Mouse (Mus musculus) intestine, postnatal 0 days (tissue): Measurements from ENCODE around the gene Neu1. TPM values are rescaled to one million over a fixed set of nuclear protein-coding genes. Genes with fewer than 3 reads are reported as not detected.
"Not testable (repeated sequence)": the region's sequence is repeated elsewhere in the genome, so short reads cannot be mapped to it uniquely, and the experiment has no call there.

Experiments
- ATAC-seq: fragments of 200-750 bp; cut with Nextera tagmentation; 2 replicates; pipeline ENCODE4 v1.8.0; 2017; ENCODE audit warnings: mild to moderate bottlenecking, moderate TSS enrichment, moderate library complexity
- H3K27ac ChIP-seq: fragments of 300-500 bp; sonication (generic); 2 replicates; pipeline ENCODE4 v1.5.1; 2014; ENCODE audit warnings: mild to moderate bottlenecking, low read depth, low read length, moderate library complexity
- H3K27me3 ChIP-seq: fragments of 300-500 bp; sonication (generic); replicated peaks from 2 replicates; pipeline ENCODE4 v1.6.1; 2014; ENCODE audit warnings: low read length, mixed read lengths; ENCODE audit not compliant: control insufficient read depth, insufficient read depth
- H3K36me3 ChIP-seq: fragments of 300-500 bp; sonication (generic); 2 replicates; pipeline ENCODE4 v1.6.1; 2014; ENCODE audit warnings: mild to moderate bottlenecking, moderate library complexity; ENCODE audit not compliant: control insufficient read depth, insufficient read depth
- H3K4me1 ChIP-seq: fragments of 300-500 bp; sonication (generic); replicated peaks from 2 replicates; pipeline ENCODE4 v1.6.1; 2014; ENCODE audit warnings: antibody characterized with exemption, low read length, mixed read lengths; ENCODE audit not compliant: control insufficient read depth, insufficient read depth
- H3K4me2 ChIP-seq: fragments of 300-500 bp; sonication (generic); replicated peaks from 2 replicates; pipeline ENCODE4 v1.6.1; 2014; ENCODE audit warnings: low read depth, mild to moderate bottlenecking, moderate library complexity
- H3K4me3 ChIP-seq: fragments of 300-500 bp; sonication (generic); 2 replicates; pipeline ENCODE4 v1.5.1; 2014; ENCODE audit warnings: low read depth, low read length
- H3K9ac ChIP-seq: fragments of 300-500 bp; sonication (generic); 2 replicates; pipeline ENCODE4 v1.6.1; 2014; ENCODE audit warnings: mild to moderate bottlenecking, low read depth, low read length
- H3K9me3 ChIP-seq: fragments of 300-500 bp; sonication (generic); 2 replicates; pipeline ENCODE4 v1.6.1; 2016; ENCODE audit warnings: mixed run types; ENCODE audit not compliant: control insufficient read depth
- CTCF ChIP-seq: sonication (generic); IDR thresholded peaks from 2 replicates; pipeline ENCODE4 v1.5.1; 2016; ENCODE audit warnings: low read depth, mild to moderate bottlenecking, control low read depth, antibody characterized with exemption, moderate library complexity
- WGBS: fragments of 180-500 bp; shearing (Covaris S2); extraction: QIAGEN DNeasy Blood & Tissue Kit; methylation state at CpG from one replicate; pipeline ENCODE4 v1.1.7; 2014; 5-methylcytosine and 5-hydroxymethylcytosine counted together
- polyA plus RNA-seq: library from polyadenylated mRNA; unstranded; fragments of >200 nt; fragmentation: Nextera tagmentation; extraction: Ambion mirVana; gene quantifications from 2 replicates; pipeline ENCODE4 v1.2.1, GENCODE M21; 2015

The Neu1 gene
- polyA plus RNA-seq, 1 experiment from 2014 or later = 522 TPM

DNA sequence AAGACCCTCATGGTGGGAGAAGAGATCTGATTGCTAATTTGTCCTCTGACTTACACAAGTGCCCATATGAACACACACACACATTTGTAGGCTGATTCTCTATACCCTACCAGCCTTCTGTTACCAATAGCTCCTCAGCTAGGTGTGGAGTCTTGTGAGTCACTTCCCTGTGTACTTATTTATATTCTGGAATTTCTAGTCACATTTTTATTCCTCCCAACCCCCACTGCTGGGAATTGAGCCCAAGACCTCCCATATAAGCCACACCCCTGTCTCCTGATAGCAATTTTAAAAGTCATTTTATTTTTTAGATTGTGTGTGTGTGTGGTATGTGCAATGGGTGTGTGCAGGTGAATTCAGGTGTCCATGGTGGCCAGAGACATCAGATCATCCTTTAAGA, 13.3 kb downstream of the Neu1 start:
- H3K4me2 ChIP-seq = no peak overlapping the region
- H3K36me3 ChIP-seq = 0 out of 2 replicates have a peak, but pooled peaks cover under 1% of the 10 kb centered on the region
- H3K9ac ChIP-seq = no peak overlapping the region
- H3K4me3 ChIP-seq = no peak overlapping the region
- ATAC-seq = no peak
- H3K27ac ChIP-seq = peak overlapping the region; percentile 82
- no peaks in the 10 kb centered on the region for H3K27me3 ChIP-seq
- peaks cover 7% of the 10 kb centered on the region; the same call in 1 of the 2 replicates for H3K4me1 ChIP-seq
- no peak for TF ChIP-seq CTCF
- H3K9me3 ChIP-seq = no peaks in the 10 kb centered on the region

DNA sequence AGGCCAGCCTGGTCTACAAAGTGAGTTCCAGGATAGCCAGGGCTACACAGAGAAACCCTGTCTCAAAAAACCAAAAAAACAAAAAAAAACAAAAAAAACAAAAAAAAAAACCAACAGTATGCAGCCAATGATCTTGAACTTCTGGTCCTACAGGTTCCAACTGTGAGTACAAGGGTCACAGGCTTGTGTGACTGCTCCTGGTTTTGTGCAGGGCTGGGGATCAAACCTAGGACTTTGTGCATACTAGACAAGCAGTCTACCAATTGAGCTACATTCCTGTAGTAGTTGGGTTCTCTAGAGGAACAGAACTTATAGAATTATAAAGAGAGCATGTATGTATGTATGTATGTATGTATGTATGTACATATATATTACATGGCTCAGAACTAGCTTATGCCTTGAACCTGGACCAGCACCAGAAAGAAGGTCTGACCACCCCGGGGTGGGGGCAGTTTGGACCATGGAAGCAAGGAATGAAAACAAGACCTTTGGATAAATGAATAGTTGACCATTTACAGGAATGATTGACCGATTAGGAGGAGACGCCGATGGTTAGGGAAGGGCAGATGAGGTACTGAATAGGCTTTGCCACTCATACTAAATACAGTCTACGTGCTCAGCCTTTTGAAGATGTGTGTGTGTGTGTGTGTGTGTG, 15.6 kb downstream of the Neu1 start:
- no peaks in the 10 kb centered on the region for H3K27me3 ChIP-seq
- TF ChIP-seq CTCF = no peak
- no peaks in the 10 kb centered on the region for H3K9me3 ChIP-seq
- ATAC-seq = no peak
- H3K4me3 ChIP-seq = no peak overlapping the region
- peaks cover 6% of the 10 kb centered on the region for H3K4me1 ChIP-seq
- 0 out of 2 replicates have a peak, but pooled peaks cover 6% of the 10 kb centered on the region for H3K36me3 ChIP-seq
- H3K9ac ChIP-seq = no peak overlapping the region
- no peak overlapping the region for H3K27ac ChIP-seq
- 76% methylated on average over 5 of the region's 5 CpGs for WGBS
- H3K4me2 ChIP-seq = no peak overlapping the region

DNA sequence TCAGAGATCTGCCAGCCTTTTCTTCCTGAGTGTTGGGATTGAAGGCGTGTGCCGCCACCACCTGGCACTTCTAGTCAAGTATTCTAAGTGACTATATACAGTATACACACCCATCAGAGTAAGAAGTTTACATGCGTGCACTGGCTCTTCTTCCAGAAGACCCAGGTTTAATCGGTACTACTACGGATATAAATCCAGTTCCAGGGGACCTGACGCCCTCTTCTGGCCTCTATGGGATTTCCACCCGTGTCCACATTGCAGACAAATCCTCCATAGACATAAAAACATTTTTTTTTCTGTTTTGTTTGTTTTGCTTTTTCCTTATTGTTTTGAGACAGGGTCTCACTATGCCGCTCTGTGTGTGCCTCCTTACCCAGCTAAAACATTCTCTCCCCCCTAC, 16.6 kb downstream of the Neu1 start:
- Histone ChIP-seq H3K27me3 (no peaks in the 10 kb centered on the region), H3K9me3 (no peaks in the 10 kb centered on the region), H3K4me1 (peaks cover 3% of the 10 kb centered on the region), H3K27ac (no peak overlapping the region), H3K4me3 (no peak overlapping the region), H3K4me2 (no peak overlapping the region), H3K36me3 (0 out of 2 replicates have a peak, but pooled peaks cover 6% of the 10 kb centered on the region), H3K9ac (no peak overlapping the region)
- WGBS = 13% methylated on average over 8 of the region's 8 CpGs
- peak; percentile 75 for TF ChIP-seq CTCF
- ATAC-seq = no peak

DNA sequence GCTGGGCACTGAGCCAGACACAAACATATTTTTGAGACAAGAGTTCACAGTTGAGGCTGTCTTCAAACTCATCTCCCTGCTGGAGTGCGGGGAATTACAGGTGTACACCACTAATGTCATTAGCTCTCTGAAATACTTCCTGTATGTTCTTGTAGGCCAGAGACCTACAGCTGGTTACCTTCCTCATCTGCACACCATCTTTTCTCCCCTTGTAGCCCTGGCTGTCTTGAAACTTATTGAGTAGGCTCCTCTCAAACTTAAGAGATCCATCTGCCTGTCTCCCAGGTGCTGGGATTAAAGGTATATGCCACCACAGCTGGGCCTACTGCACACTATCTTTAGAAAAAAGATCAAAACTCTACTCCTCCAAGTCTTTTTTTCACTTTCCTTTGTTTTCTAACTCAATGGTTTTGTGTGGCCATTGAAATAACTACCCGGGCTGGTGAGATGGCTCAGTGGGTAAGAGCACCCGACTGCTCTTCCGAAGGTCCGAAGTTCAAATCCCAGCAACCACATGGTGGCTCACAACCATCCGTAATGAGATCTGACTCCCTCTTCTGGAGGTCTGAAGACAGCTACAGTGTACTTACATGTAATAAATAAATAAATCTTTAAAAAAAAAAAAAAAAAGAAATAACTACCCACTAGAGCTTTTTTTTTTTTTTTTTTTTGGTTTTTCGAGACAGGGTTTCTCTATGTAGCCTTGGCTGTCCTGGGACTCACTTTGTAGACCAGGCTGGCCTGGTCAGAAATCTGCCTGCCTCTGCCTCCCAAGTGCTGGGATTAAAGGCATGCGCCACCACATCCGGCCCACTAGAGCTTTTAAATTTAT, 17.9 kb downstream of the Neu1 start:
- not testable (repeated sequence) for ATAC-seq, H3K27me3 ChIP-seq, H3K9ac ChIP-seq, H3K4me3 ChIP-seq, H3K4me1 ChIP-seq, H3K36me3 ChIP-seq, H3K9me3 ChIP-seq, H3K4me2 ChIP-seq
- TF ChIP-seq CTCF = 0 out of 2 replicates have a peak, but pooled peaks have one; percentile 2
- H3K27ac ChIP-seq = peak overlapping the region; percentile 88
- 40% methylated on average over 8 of the region's 9 CpGs for WGBS

DNA sequence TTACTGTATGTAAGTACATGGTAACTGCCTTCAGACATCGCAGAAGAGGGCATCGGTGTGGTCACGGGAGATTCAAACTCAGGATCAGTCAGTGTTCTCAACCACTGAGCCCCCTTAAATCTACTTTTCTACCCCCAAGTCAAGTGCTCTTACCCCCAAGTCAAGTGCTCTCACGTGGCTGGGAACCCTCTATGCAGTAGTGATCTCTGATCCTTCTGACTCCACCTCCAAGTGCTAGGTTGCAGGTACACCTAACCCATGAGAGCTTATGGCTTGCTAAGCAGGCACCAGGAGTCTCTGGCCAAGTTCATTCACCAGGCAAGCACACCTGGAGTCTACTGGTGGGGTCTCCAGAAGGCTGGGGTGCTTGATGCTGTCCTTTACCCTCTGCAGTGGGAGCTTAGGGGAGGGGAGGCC, 18.5 kb downstream of the Neu1 start:
- Histone ChIP-seq H3K4me2 (0 out of 2 replicates have a peak overlapping the region, but pooled peaks have one; percentile 17), H3K9me3 (no peaks in the 10 kb centered on the region), H3K27me3 (no peaks in the 10 kb centered on the region), H3K4me3 (no peak overlapping the region), H3K9ac (no peak overlapping the region), H3K36me3 (0 out of 2 replicates have a peak, but pooled peaks cover 6% of the 10 kb centered on the region), H3K4me1 (no peaks in the 10 kb centered on the region; the same call in 1 of the 2 replicates), H3K27ac (peak overlapping the region; percentile 88)
- WGBS = 45% methylated on average over 4 of the region's 4 CpGs
- no peak for ATAC-seq
- no peak for TF ChIP-seq CTCF
